Mouse (Mus musculus) CH12.LX (cell line): ENCODE measurements at regions not wholly inside any gene's neighbourhood (a gene's known extent, or its start where the extent isn't known, plus 50 kb on each side); places are given as distances from the start of the nearest gene placed in this dataset.

Experiments
- DNase-seq: peaks from one replicate; pipeline ENCODE4 v3.0.0-alpha.2; 2013; ENCODE audit errors: extremely low read depth
- H3K27ac ChIP-seq: 2 replicates; pipeline ENCODE4 v1.5.1; 2012; ENCODE audit warnings: low read depth, mild to moderate bottlenecking, control low read depth, moderate library complexity; ENCODE audit not compliant: insufficient read depth
- H3K27me3 ChIP-seq: replicated peaks from 2 replicates; pipeline ENCODE3; 2012; ENCODE audit warnings: inconsistent platforms
- H3K36me3 ChIP-seq, 2 experiments: replicated peaks in 1 of 2; 2 replicates each; pipeline versions ENCODE3 to v1.6.1; 2012; ENCODE audit warnings: inconsistent platforms in 1 of 2, low read length in 1 of 2, mild to moderate bottlenecking in 1 of 2, mixed read lengths in 1 of 2, moderate library complexity in 1 of 2; ENCODE audit not compliant: control insufficient read depth in 1 of 2, insufficient read depth in 1 of 2
- H3K4me1 ChIP-seq, 2 experiments: 2 replicates each; pipeline ENCODE4 v1.6.1; 2012; ENCODE audit warnings: inconsistent platforms in 1 of 2, moderate library complexity in 1 of 2; ENCODE audit not compliant: insufficient read depth in 2 of 2, control insufficient read depth in 1 of 2
- H3K4me2 ChIP-seq: 2 replicates; pipeline ENCODE4 v1.6.1; 2012; ENCODE audit warnings: low read depth, mild to moderate bottlenecking, control low read depth; ENCODE audit not compliant: poor library complexity, insufficient read depth, severe bottlenecking
- H3K4me3 ChIP-seq, 3 experiments: fragments of 150-350 bp in 1 of 3; sonication (generic) in 1 of 3; replicated peaks in 1 of 3; 2 replicates each; pipeline versions ENCODE3 to v1.5.1; 2011 to 2012; ENCODE audit warnings: low read depth in 2 of 3, low read length in 2 of 3, mild to moderate bottlenecking in 2 of 3, moderate library complexity in 2 of 3, control low read depth in 1 of 3, improper control_type of control experiment in 1 of 3, inconsistent platforms in 1 of 3, mixed read lengths in 1 of 3; ENCODE audit not compliant: poor library complexity in 1 of 3
- H3K79me2 ChIP-seq: replicated peaks from 2 replicates; pipeline ENCODE4 v1.6.1; 2012; ENCODE audit warnings: mild to moderate bottlenecking, moderate library complexity; ENCODE audit not compliant: control insufficient read depth, poor library complexity, insufficient read depth, severe bottlenecking; ENCODE audit errors: extremely low read depth
- H3K9ac ChIP-seq: 2 replicates; pipeline ENCODE4 v1.6.1; 2012; ENCODE audit warnings: low read depth, mild to moderate bottlenecking, control low read depth, moderate library complexity; ENCODE audit not compliant: insufficient read depth
- H3K9me3 ChIP-seq: replicated peaks from 2 replicates; pipeline ENCODE3; 2012; ENCODE audit warnings: low read length, inconsistent platforms, mixed read lengths
- BHLHE40 ChIP-seq: IDR thresholded peaks from 2 replicates; pipeline ENCODE4 v1.6.1; 2011; ENCODE audit warnings: mild to moderate bottlenecking, low read depth, low read length, improper control_type of control experiment
- CHD1 ChIP-seq: IDR thresholded peaks from 2 replicates; pipeline ENCODE4 v1.6.1; 2012; ENCODE audit warnings: low read depth, low read length, improper control_type of control experiment, inconsistent platforms
- CHD2 ChIP-seq: IDR thresholded peaks from 2 replicates; pipeline ENCODE4 v1.6.1; 2011; ENCODE audit warnings: low read length, improper control_type of control experiment
- CTCF ChIP-seq, 2 experiments: IDR thresholded peaks in 1 of 2; conservative IDR thresholded peaks in 1 of 2; 2 replicates each; pipeline ENCODE4 v1.5.1; 2011 to 2012; ENCODE audit warnings: low read depth in 2 of 2, low read length in 2 of 2, improper control_type of control experiment in 1 of 2, inconsistent platforms in 1 of 2, mild to moderate bottlenecking in 1 of 2, moderate library complexity in 1 of 2
- E2F4 ChIP-seq: IDR thresholded peaks from 2 replicates; pipeline ENCODE4 v1.6.1; 2011; ENCODE audit warnings: low read depth, low read length, improper control_type of control experiment; ENCODE audit not compliant: insufficient replicate concordance
- ELF1 ChIP-seq: IDR thresholded peaks from 2 replicates; pipeline ENCODE4 v1.6.1; 2014; ENCODE audit warnings: low read depth, mild to moderate bottlenecking, inconsistent platforms, low read length, improper control_type of control experiment
- ETS1 ChIP-seq: conservative IDR thresholded peaks from 2 replicates; pipeline ENCODE4 v1.6.1; 2012; ENCODE audit warnings: low read depth, mild to moderate bottlenecking, inconsistent platforms, low read length, improper control_type of control experiment, moderate library complexity
- GABPA ChIP-seq: IDR thresholded peaks from 2 replicates; pipeline ENCODE4 v1.6.1; 2012; ENCODE audit warnings: low read depth, low read length, improper control_type of control experiment, inconsistent platforms; ENCODE audit not compliant: insufficient replicate concordance
- HCFC1 ChIP-seq: IDR thresholded peaks from 2 replicates; pipeline ENCODE4 v1.6.1; 2012; ENCODE audit warnings: low read depth, mild to moderate bottlenecking, inconsistent platforms, low read length, improper control_type of control experiment
- MAFK ChIP-seq: IDR thresholded peaks from 2 replicates; pipeline ENCODE4 v1.6.1; 2011; ENCODE audit warnings: low read length, improper control_type of control experiment; ENCODE audit not compliant: insufficient replicate concordance
- MEF2A ChIP-seq: IDR thresholded peaks from 2 replicates; pipeline ENCODE4 v1.6.1; 2014; ENCODE audit warnings: low read depth, mild to moderate bottlenecking, inconsistent platforms, low read length, improper control_type of control experiment, borderline replicate concordance
- MYC ChIP-seq: IDR thresholded peaks from 2 replicates; pipeline ENCODE4 v1.6.1; 2011; ENCODE audit warnings: low read depth, mild to moderate bottlenecking, improper control_type of control experiment, low read length
- NRF1 ChIP-seq: IDR thresholded peaks from 2 replicates; pipeline ENCODE4 v1.6.1; 2014; ENCODE audit warnings: low read depth, mild to moderate bottlenecking, inconsistent platforms, low read length, improper control_type of control experiment, moderate library complexity
- POLR2A ChIP-seq: IDR thresholded peaks from 2 replicates; pipeline ENCODE4 v1.6.1; 2011; ENCODE audit warnings: low read depth, mild to moderate bottlenecking, improper control_type of control experiment, low read length
- POLR2AphosphoS2 ChIP-seq: IDR thresholded peaks from 2 replicates; pipeline ENCODE4 v1.6.1; 2011; ENCODE audit warnings: low read depth, low read length, improper control_type of control experiment
- SIN3A ChIP-seq: IDR thresholded peaks from 2 replicates; pipeline ENCODE4 v1.6.1; 2012; ENCODE audit warnings: low read length, improper control_type of control experiment, inconsistent platforms
- SMC3 ChIP-seq: IDR thresholded peaks from 2 replicates; pipeline ENCODE4 v1.6.1; 2011; ENCODE audit warnings: low read depth, low read length, improper control_type of control experiment
- TBP ChIP-seq: conservative IDR thresholded peaks from 2 replicates; pipeline ENCODE4 v1.6.1; 2011; ENCODE audit warnings: low read depth, low read length, improper control_type of control experiment
- TCF12 ChIP-seq: IDR thresholded peaks from 2 replicates; pipeline ENCODE4 v1.6.1; 2014; ENCODE audit warnings: low read depth, mild to moderate bottlenecking, inconsistent platforms, low read length, improper control_type of control experiment
- UBTF ChIP-seq: IDR thresholded peaks from 2 replicates; pipeline ENCODE4 v1.6.1; 2012; ENCODE audit warnings: low read depth, mild to moderate bottlenecking, inconsistent platforms, low read length, improper control_type of control experiment, moderate library complexity
- USF1 ChIP-seq: IDR thresholded peaks from 2 replicates; pipeline ENCODE4 v1.6.1; 2014; ENCODE audit warnings: low read depth, mild to moderate bottlenecking, inconsistent platforms, low read length, improper control_type of control experiment
- USF2 ChIP-seq: conservative IDR thresholded peaks from 2 replicates; pipeline ENCODE4 v1.6.1; 2011; ENCODE audit warnings: low read depth, low read length, improper control_type of control experiment
- ZC3H11A ChIP-seq: IDR thresholded peaks from 2 replicates; pipeline ENCODE4 v1.6.1; 2012; ENCODE audit warnings: low read depth, mild to moderate bottlenecking, inconsistent platforms, low read length, improper control_type of control experiment
- ZNF384 ChIP-seq: IDR thresholded peaks from 2 replicates; pipeline ENCODE4 v1.6.1; 2012; ENCODE audit warnings: low read depth, low read length, improper control_type of control experiment, inconsistent platforms
- dilution Hi-C: fragments of 300-500 bp; cut with MboI; formaldehyde crosslinking; loops from 2 replicates; pipeline ENCODE4 v1.14.3; 2020; ENCODE audit warnings: low sequenced_read_pairs; ENCODE audit not compliant: extremely low pct_unique_long_range_greater_than_20kb, extremely low pct_ligation_motif_present
- in situ Hi-C: fragments of 300-500 bp; cut with MboI; formaldehyde crosslinking; loops from 3 replicates; pipeline ENCODE4 v1.14.3; 2019; ENCODE audit warnings: low sequenced_read_pairs, low pct_ligation_motif_present, low pct_unique_long_range_greater_than_20kb, mixed read lengths

DNA sequence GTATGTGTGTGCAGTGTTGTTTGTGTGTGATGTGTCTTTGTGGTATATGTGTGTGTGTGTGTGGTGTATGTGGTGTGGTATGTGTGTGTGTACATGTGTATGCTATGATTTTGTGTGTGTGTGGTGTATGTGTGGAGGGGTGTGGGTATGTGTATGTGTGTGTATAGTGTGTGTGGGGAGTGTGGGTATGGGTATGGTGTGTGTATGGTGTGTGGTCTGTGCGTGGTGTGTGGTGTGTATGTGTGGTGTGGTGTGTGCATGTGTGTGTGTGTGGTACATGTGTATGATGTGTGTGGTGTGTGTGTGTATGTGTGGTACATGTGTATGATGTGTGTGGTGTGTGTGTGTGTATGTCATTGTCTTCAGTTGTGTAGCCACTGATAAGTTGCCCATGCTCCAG lies 247.8 kb upstream of the Sp4 start:
- in situ Hi-C loops = no loop called here

DNA sequence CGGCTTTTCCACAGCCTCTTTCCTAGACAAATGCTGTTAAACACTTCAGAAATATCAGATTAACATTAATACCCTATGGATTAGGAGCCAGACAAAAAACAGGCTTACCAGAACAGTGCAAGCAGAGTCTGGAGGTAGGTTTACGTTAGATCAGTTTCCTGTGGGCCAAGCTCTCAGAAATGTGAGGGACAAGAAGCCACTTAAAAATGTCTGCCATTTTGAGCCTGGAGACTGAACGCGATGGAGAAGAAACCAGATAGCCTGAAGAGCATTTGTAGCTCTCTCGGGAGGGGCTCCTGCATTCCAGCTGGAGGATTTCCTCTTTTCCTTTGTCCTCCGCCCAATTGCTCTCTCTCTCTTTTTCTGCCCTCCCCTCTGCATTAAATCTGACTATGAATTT lies 239.1 kb upstream of the Sp4 start:
- Histone ChIP-seq H3K36me3 (no peaks in the 10 kb centered on the region), H3K79me2 (no peaks in the 10 kb centered on the region), H3K4me3 (no peak overlapping the region), H3K9me3 (no peaks in the 10 kb centered on the region), H3K27me3 (no peaks in the 10 kb centered on the region), H3K4me2 (no peak overlapping the region), H3K9ac (no peak overlapping the region), H3K4me1 (peaks cover 0 to 6% of the 10 kb centered on the region in 2 experiments; a peak in 2 of 4 replicates), H3K27ac (no peak overlapping the region)
- no peak for DNase-seq
- dilution Hi-C loops = no loop called here
- in situ Hi-C loops = no loop called here
- no peak for TF ChIP-seq SIN3A
- TF ChIP-seq MYC = no peak
- TF ChIP-seq ZNF384 = no peak
- no peak for TF ChIP-seq UBTF
- TF ChIP-seq ETS1 = no peak

More for the DNA sequence above, 247.8 kb upstream of the Sp4 start:
- Histone ChIP-seq H3K9me3 (no peaks in the 10 kb centered on the region), H3K79me2 (no peaks in the 10 kb centered on the region), H3K4me1 (no peaks in the 10 kb centered on the region), H3K36me3 (no peaks in the 10 kb centered on the region), H3K27ac (no peak overlapping the region), H3K27me3 (no peaks in the 10 kb centered on the region), H3K4me3 (no peak overlapping the region), H3K9ac (no peak overlapping the region), H3K4me2 (no peak overlapping the region)
- dilution Hi-C loops = no loop called here
- TF ChIP-seq USF2 (no peak), HCFC1 (no peak), POLR2AphosphoS2 (no peak), USF1 (no peak), ZC3H11A (no peak), CHD1 (no peak), SMC3 (no peak), BHLHE40 (no peak), ELF1 (no peak), POLR2A (no peak), TBP (no peak), GABPA (no peak), CHD2 (no peak), CTCF (conservative IDR thresholded peaks at IDR 0.05 in 1 of 2, IDR thresholded peaks at IDR 0.05 in 1 of 2; ENCODE audit: low read depth in 2 of 2, low read length in 2 of 2) (no peak), TCF12 (no peak), MAFK (no peak), E2F4 (no peak), MEF2A (no peak), NRF1 (no peak)
- DNase-seq = no peak
